Mouse (Mus musculus) stomach, embryonic 14.5 days (tissue): ENCODE results near the gene C2cd4b. TPM values are rescaled to one million over a fixed set of nuclear protein-coding genes. Genes with fewer than 3 reads are reported as not detected.

ENCODE experiments used
- ATAC-seq: fragments of 200-750 bp; cut with Nextera tagmentation; 2 replicates; pipeline ENCODE4 v1.8.0; 2017; ENCODE audit warnings: low read depth, moderate TSS enrichment; ENCODE audit not compliant: insufficient number of reproducible peaks, insufficient read depth, low FRiP score
- H3K27ac ChIP-seq: fragments of 300-500 bp; sonication (generic); 2 replicates; pipeline ENCODE4 v1.5.1; 2014; ENCODE audit warnings: mild to moderate bottlenecking, low read length, moderate library complexity, mixed read lengths
- H3K27me3 ChIP-seq: fragments of 300-500 bp; sonication (generic); 2 replicates; pipeline ENCODE4 v1.6.1; 2014; ENCODE audit warnings: low read length, control low read depth, mixed read lengths; ENCODE audit not compliant: control insufficient read depth, insufficient read depth
- H3K36me3 ChIP-seq: fragments of 300-500 bp; sonication (generic); 2 replicates; pipeline ENCODE4 v1.6.1; 2014; ENCODE audit warnings: mild to moderate bottlenecking, control low read depth, low read length, moderate library complexity, mixed read lengths; ENCODE audit not compliant: control insufficient read depth, insufficient read depth
- H3K4me1 ChIP-seq: fragments of 300-500 bp; sonication (generic); 2 replicates; pipeline ENCODE4 v1.6.1; 2014; ENCODE audit warnings: low read length, control low read depth, mixed read lengths; ENCODE audit not compliant: control insufficient read depth, insufficient read depth
- H3K4me2 ChIP-seq: fragments of 300-500 bp; sonication (generic); replicated peaks from 2 replicates; pipeline ENCODE4 v1.6.1; 2014; ENCODE audit warnings: low read depth, low read length, control low read depth
- H3K4me3 ChIP-seq: fragments of 300-500 bp; sonication (generic); 2 replicates; pipeline ENCODE4 v1.5.1; 2014; ENCODE audit warnings: low read depth, low read length, control low read depth
- H3K9ac ChIP-seq: fragments of 300-500 bp; sonication (generic); replicated peaks from 2 replicates; pipeline ENCODE4 v1.6.1; 2014; ENCODE audit warnings: low read depth, mild to moderate bottlenecking, control low read depth, low read length, moderate library complexity, mixed read lengths
- H3K9me3 ChIP-seq: fragments of 300-500 bp; sonication (generic); 2 replicates; pipeline ENCODE4 v1.6.1; 2016; ENCODE audit warnings: low read depth, low read length, control low read depth; ENCODE audit not compliant: control insufficient read depth
- WGBS: fragments of 180-500 bp; shearing (Covaris S2); extraction: QIAGEN DNeasy Blood & Tissue Kit; methylation state at CpG from one replicate; pipeline ENCODE4 v1.1.7; 2014; 5-methylcytosine and 5-hydroxymethylcytosine counted together
- polyA plus RNA-seq: library from polyadenylated mRNA; unstranded; fragments of >200 nt; fragmentation: Nextera tagmentation; extraction: Ambion mirVana; gene quantifications from 2 replicates; pipeline ENCODE4 v1.2.1, GENCODE M21; 2014

Gene C2cd4b
- polyA plus RNA-seq, 1 experiment from 2014 or later: 0.42 TPM

DNA sequence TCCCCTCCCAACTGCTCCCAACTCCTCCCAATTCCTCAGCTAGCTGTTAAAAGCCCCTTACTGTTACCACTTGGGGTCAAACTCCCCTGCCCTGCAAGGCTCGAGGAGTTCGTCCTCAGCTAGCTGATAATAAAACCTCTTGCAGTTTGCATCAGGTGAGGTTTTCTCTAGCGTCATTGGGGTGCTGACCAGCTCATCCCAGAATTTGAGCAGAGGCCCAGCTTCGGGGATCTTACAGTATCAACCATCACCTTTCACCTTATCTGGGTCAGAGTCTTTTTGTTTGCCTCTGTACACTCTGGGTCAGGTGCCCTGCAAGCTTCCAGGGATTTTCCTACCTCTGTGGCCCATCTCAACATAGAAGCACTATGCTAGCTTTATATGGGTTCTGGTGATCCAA lies 4.1 kb downstream of the C2cd4b start:
- no peak overlapping the region for H3K4me2 ChIP-seq
- WGBS: 68% methylated on average over 4 of the region's 4 CpGs
- no peak overlapping the region for H3K9ac ChIP-seq
- H3K36me3 ChIP-seq: no peaks in the 10 kb centered on the region
- H3K9me3 ChIP-seq: no peaks in the 10 kb centered on the region
- H3K27me3 ChIP-seq: peaks cover 9% of the 10 kb centered on the region
- ATAC-seq: no peak
- 0 out of 2 replicates have a peak, but pooled peaks cover 5% of the 10 kb centered on the region for H3K4me1 ChIP-seq
- H3K4me3 ChIP-seq: no peak overlapping the region
- no peak overlapping the region for H3K27ac ChIP-seq

DNA sequence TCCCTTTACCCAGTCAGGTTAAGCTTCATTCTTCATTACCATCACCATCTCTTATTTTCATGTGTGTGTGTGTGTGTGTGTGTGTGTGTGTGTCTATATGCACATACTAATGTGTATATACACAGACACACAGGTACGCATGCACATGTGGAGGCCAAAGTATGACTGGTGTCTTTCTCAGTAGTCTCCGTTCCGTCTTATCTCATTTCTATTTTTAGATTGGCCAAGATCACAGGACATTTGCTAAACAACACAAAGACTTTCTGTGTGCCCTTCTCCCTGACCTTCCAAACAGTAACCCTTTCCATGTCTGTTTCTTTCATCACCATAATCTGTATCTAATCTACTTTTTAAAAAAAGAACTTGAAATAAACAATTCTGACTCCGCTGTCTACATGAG lies 7.2 kb downstream of the C2cd4b start:
- no peak overlapping the region for H3K27ac ChIP-seq
- ATAC-seq: no peak
- H3K36me3 ChIP-seq: no peaks in the 10 kb centered on the region
- no peaks in the 10 kb centered on the region for H3K9me3 ChIP-seq
- no peak overlapping the region for H3K9ac ChIP-seq
- WGBS: 60% methylated on average over 4 of the region's 4 CpGs
- H3K27me3 ChIP-seq: no peaks in the 10 kb centered on the region
- H3K4me1 ChIP-seq: no peaks in the 10 kb centered on the region
- no peak overlapping the region for H3K4me3 ChIP-seq
- H3K4me2 ChIP-seq: no peak overlapping the region

DNA sequence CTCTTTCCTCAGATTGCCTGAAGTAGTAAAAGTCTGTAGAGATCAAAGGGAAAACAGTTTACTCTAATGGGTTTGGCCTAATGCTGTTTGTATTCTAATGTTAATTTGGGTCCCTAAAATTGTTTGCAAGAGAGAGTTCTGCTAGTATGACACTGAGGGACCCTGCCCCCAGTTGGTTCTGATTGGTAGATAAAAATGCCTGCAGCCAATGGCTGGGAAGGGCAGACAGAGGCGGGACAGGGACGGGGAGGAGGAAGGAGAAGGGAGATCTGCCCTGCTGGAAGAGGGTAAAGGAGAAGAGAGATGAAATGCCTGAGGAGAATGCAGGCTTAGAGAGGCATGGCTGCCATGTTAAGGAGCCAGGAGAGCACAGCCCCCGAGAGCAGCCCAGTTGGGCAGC lies 7.7 kb downstream of the C2cd4b start:
- Histone ChIP-seq H3K4me3 (no peak overlapping the region), H3K36me3 (no peaks in the 10 kb centered on the region), H3K9me3 (no peaks in the 10 kb centered on the region), H3K4me1 (no peaks in the 10 kb centered on the region), H3K27ac (no peak overlapping the region), H3K4me2 (no peak overlapping the region), H3K27me3 (no peaks in the 10 kb centered on the region), H3K9ac (no peak overlapping the region)
- 39% methylated on average over 3 of the region's 3 CpGs for WGBS
- no peak for ATAC-seq

DNA sequence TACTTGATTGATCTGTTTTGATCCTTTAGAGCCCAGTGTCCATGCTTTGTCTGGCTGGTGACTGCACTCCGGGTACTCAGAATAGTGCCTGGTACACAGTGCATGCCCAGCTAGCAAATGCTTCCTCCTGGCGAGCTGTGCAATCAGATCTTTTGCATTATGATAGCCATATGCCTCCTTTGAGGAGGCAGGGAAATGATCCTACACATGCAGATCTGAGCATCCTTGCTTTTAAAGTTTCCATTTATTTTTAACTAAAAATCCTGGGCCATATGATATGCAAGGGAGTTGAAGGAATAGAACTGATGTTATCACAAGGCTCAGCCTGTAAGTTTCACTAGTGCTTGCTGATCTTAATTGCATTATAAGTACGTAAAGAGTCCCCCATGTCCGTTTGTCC lies 9.6 kb downstream of the C2cd4b start:
- no peak overlapping the region for H3K27ac ChIP-seq
- H3K9ac ChIP-seq: no peak overlapping the region
- no peak overlapping the region for H3K4me2 ChIP-seq
- H3K4me3 ChIP-seq: no peak overlapping the region
- no peaks in the 10 kb centered on the region for H3K27me3 ChIP-seq
- H3K9me3 ChIP-seq: no peaks in the 10 kb centered on the region
- no peaks in the 10 kb centered on the region for H3K36me3 ChIP-seq
- no peaks in the 10 kb centered on the region for H3K4me1 ChIP-seq
- WGBS: 76% methylated on average over 4 of the region's 4 CpGs
- no peak for ATAC-seq

DNA sequence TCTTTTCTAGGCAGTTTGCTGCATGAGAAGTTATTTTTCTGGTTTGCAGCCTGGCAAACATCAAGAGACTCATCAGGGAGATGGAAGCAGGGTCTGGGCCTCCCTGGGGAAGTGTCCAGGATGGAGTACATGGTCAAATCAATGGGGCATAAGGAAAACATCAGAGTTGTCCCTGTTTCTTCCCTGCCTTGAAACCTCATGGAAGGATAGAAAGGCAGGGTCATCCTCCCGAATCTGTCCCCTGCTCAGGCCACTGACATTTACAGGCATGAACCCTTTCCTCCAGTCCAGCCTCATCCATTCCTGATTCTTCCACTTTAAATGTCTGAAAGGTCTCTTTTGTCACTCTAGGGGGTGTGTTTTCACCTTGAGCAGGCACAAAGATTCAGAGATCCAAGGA lies 10.2 kb downstream of the C2cd4b start:
- no peaks in the 10 kb centered on the region for H3K4me1 ChIP-seq
- no peak for ATAC-seq
- no peak overlapping the region for H3K4me3 ChIP-seq
- no peaks in the 10 kb centered on the region for H3K36me3 ChIP-seq
- H3K9me3 ChIP-seq: no peaks in the 10 kb centered on the region
- no peak overlapping the region for H3K4me2 ChIP-seq
- WGBS: 67% methylated on average over 1 of the region's 1 CpGs
- H3K27me3 ChIP-seq: no peaks in the 10 kb centered on the region
- no peak overlapping the region for H3K9ac ChIP-seq
- H3K27ac ChIP-seq: no peak overlapping the region

DNA sequence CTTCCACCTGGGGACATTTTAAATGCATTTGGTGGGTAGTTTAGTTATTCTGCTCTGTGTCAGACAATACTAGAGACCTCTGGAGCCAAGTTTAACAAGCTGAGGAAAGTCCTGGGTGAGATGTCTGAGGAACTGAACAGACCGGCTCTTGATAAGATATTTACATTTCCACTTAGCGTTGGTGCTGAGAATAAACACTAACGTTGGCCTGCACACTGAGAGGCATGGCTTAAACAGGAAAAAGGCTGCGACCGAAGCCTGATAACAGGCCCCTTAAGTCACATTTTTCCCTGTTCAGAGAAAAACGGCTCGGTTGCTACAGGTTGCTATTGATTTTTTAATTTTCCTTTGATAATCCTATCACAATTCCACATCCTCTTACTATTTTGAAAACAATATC lies 12.1 kb downstream of the C2cd4b start:
- 33% methylated on average over 7 of the region's 7 CpGs for WGBS
- Histone ChIP-seq H3K9me3 (peaks cover 3% of the 10 kb centered on the region; the same call in 1 of the 2 replicates), H3K27ac (no peak overlapping the region), H3K4me3 (no peak overlapping the region), H3K9ac (no peak overlapping the region), H3K27me3 (no peaks in the 10 kb centered on the region), H3K4me2 (no peak overlapping the region), H3K4me1 (no peaks in the 10 kb centered on the region), H3K36me3 (no peaks in the 10 kb centered on the region)
- ATAC-seq: peak; percentile 78; the same call in 1 of the 2 replicates

DNA sequence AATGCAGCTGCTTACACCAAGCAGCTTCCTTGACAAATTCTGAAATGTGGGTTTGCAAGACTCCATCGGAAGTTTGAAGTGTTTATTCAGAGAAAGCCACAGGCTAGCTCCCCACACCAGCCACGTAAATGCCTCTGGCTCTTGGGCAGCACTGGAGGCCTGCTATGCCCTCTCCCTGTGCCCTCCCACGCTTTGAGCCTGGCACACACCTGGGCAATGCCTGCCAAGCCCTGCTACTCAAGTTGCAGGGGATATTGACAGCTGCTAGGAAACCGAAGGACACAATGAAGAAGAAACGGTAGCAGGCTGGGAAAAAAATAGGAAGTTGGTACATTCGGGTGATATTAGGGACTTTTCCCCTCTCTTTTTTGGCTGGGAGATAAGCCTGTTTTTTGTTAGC lies 15.0 kb downstream of the C2cd4b start:
- no peak for ATAC-seq
- Histone ChIP-seq H3K9ac (no peak overlapping the region), H3K36me3 (no peaks in the 10 kb centered on the region), H3K27me3 (no peaks in the 10 kb centered on the region), H3K4me1 (no peaks in the 10 kb centered on the region), H3K4me3 (no peak overlapping the region), H3K4me2 (no peak overlapping the region), H3K9me3 (peaks cover 3% of the 10 kb centered on the region; the same call in 1 of the 2 replicates), H3K27ac (no peak overlapping the region)
- WGBS: 66% methylated on average over 6 of the region's 6 CpGs

DNA sequence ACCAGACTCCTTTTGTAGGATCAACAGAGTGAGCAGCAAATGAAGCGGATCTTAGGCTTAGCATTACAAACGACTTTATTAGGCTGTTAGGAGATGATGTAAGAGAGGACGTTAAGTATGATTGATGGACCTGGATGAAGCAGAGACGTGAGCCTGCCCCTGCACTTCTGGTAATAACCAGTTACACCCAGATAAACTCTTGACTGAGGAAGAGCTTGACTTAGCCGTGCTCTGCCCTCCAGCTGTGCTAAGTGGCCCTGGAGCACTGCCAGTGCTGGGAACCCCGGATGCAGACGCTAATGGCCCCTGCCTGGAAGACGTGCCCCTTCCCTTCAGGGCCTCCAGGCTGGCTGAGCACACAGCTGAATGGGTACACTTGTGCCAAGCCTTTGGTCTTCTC lies 19.3 kb downstream of the C2cd4b start:
- peak; percentile 56; the same call in 1 of the 2 replicates for ATAC-seq

DNA sequence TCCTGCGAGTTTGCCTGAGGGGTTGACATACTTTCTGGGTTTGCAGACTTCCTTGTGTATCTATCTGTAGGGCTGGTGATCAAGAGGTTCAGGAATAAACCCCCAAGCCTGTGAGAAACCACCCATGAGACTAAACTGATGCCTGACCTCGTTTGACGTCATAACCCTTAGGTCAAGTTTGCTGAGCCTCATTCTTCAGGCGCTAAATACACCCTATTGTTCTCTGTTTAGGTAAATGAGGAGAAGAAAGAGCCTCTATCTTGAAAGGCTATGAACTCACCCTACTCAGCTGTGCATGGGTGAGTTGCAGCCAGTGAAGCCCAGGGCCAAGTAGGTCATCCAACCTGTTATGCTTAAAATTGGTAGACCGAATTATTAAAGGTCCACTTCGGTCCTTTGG lies 23.5 kb downstream of the C2cd4b start:
- Histone ChIP-seq H3K4me3 (no peak overlapping the region), H3K9ac (no peak overlapping the region), H3K36me3 (no peaks in the 10 kb centered on the region), H3K4me2 (no peak overlapping the region), H3K4me1 (no peaks in the 10 kb centered on the region), H3K27ac (no peak overlapping the region), H3K27me3 (no peaks in the 10 kb centered on the region), H3K9me3 (no peaks in the 10 kb centered on the region)
- WGBS: 62% methylated on average over 6 of the region's 6 CpGs
- no peak for ATAC-seq

More for the DNA sequence above, 19.3 kb downstream of the C2cd4b start:
- WGBS: 9% methylated on average over 8 of the region's 8 CpGs
- Histone ChIP-seq H3K27ac (no peak overlapping the region), H3K9me3 (peaks cover 3% of the 10 kb centered on the region; the same call in 1 of the 2 replicates), H3K4me1 (no peaks in the 10 kb centered on the region), H3K4me3 (no peak overlapping the region), H3K9ac (no peak overlapping the region), H3K27me3 (no peaks in the 10 kb centered on the region), H3K36me3 (no peaks in the 10 kb centered on the region), H3K4me2 (no peak overlapping the region)
